ENCODE assay signal across 8 mouse cellular contexts in genomic region chr5:28316722-28317245, GRCm38 (mm10). TPM values are rescaled to one million over a fixed set of nuclear protein-coding genes. Genes with fewer than 3 reads are reported as not detected.
DNase-seq lines count a peak whose midpoint lies in the region; ATAC-seq and TF ChIP-seq lines count a peak whose summit lies in the region.

Gene Rbm33 (plus strand): TSS chr5:28317121.

- peaks cover 49% of the 10 kb centered on the region for H3K79me2 ChIP-seq in C2C12 (ENCODE audit: control insufficient read depth, insufficient read depth)
- H3K79me2 ChIP-seq in liver, adult 2 months (ENCODE audit: control insufficient read depth, insufficient read depth, low read length), result peaks cover 11% of the 10 kb centered on the region
- peaks cover 44% of the 10 kb centered on the region for H3K79me2 ChIP-seq in myocyte (ENCODE audit: control insufficient read depth, insufficient read depth)

- peak within 1 kb of the TSS; percentile 100 for H3K27ac ChIP-seq in heart, embryonic 11.5 days (ENCODE audit: low read depth, low read length)
- peak within 1 kb of the TSS; percentile 100 for H3K27ac ChIP-seq in kidney, embryonic 16.5 days (ENCODE audit: low read length)
- peak within 1 kb of the TSS; percentile 79 for H3K27ac ChIP-seq in liver, adult 2 months (replicated peaks; ENCODE audit: insufficient read depth, low read depth, low read length)

- peak within 1 kb of the TSS; percentile 99 for H3K9ac ChIP-seq in heart, embryonic 11.5 days (ENCODE audit: low read depth, low read length)
- peak within 1 kb of the TSS; percentile 99 for H3K9ac ChIP-seq in kidney, embryonic 16.5 days (replicated peaks; ENCODE audit: low read length)
- peak within 1 kb of the TSS; percentile 83 for H3K9ac ChIP-seq in liver, adult 2 months (ENCODE audit: low read depth, low read length)

- H3K79me3 ChIP-seq in C2C12 (ENCODE audit: low read depth), result peaks cover 42% of the 10 kb centered on the region

- ATAC-seq in heart, embryonic 11.5 days (replicated peaks; ENCODE audit: insufficient number of reproducible peaks, low FRiP score, low TSS enrichment), result peak; percentile 90
- ATAC-seq in kidney, embryonic 16.5 days (ENCODE audit: low FRiP score, low TSS enrichment), result peak; percentile 94

- H3K36me3 ChIP-seq in C2C12 (ENCODE audit: control insufficient read depth, insufficient read depth) (peaks cover 10% of the 10 kb centered on the region), myocyte (ENCODE audit: control insufficient read depth, insufficient read depth) (no peaks in the 10 kb centered on the region)
- H3K36me3 ChIP-seq in erythroblast, embryonic 14.5 days (ENCODE audit: control insufficient read depth), result peaks cover 29% of the 10 kb centered on the region
- H3K36me3 ChIP-seq in heart, embryonic 11.5 days (ENCODE audit: control insufficient read depth, insufficient read depth, low read length), result no peaks in the 10 kb centered on the region
- H3K36me3 ChIP-seq in kidney, embryonic 16.5 days (ENCODE audit: insufficient read depth, low read length), result no peaks in the 10 kb centered on the region
- peaks cover 1% of the 10 kb centered on the region; the same call in 1 of the 2 replicates for H3K36me3 ChIP-seq in liver, adult 2 months (ENCODE audit: control insufficient read depth, insufficient read depth, low read length)
- H3K36me3 ChIP-seq in splenic B cell, adult 2 months (ENCODE audit: control insufficient read depth, insufficient read depth, low read length, poor library complexity, severe bottlenecking), result no peaks in the 10 kb centered on the region

- peak; percentile 98 for DNase-seq in brain, embryonic 14.5 days (ENCODE audit: low read depth)
- peak; percentile 67 for DNase-seq in liver, adult 2 months (ENCODE audit: extremely low read depth, low read depth, low spot score)
- peak; percentile 87 for DNase-seq in splenic B cell, adult 2 months (ENCODE audit: low read depth, low spot score)

- peaks cover 35% of the 10 kb centered on the region for H3K4me1 ChIP-seq in erythroblast, embryonic 14.5 days (ENCODE audit: control insufficient read depth)
- H3K4me1 ChIP-seq in heart, embryonic 11.5 days (ENCODE audit: control insufficient read depth, insufficient read depth, low read length), result peaks cover 4% of the 10 kb centered on the region
- H3K4me1 ChIP-seq in kidney, embryonic 16.5 days (ENCODE audit: insufficient read depth, low read length), result peaks cover 22% of the 10 kb centered on the region
- peaks cover 14% of the 10 kb centered on the region for H3K4me1 ChIP-seq in liver, adult 2 months (ENCODE audit: control insufficient read depth, insufficient read depth, low read length)

- H3ac ChIP-seq in C2C12 (ENCODE audit: control insufficient read depth, insufficient read length, low read depth) (peak within 1 kb of the TSS; percentile 85), myocyte (ENCODE audit: control insufficient read depth, insufficient read length) (peak within 1 kb of the TSS; percentile 89)

- TF ChIP-seq CTCF in C2C12 (IDR thresholded peaks at IDR 0.05; ENCODE audit: control insufficient read depth, insufficient read depth, insufficient read length), result no peak
- no peak for TF ChIP-seq CTCF in brain, embryonic 14.5 days (IDR thresholded peaks at IDR 0.05; ENCODE audit: borderline replicate concordance, extremely low read depth, insufficient read depth, insufficient read length)
- no peak for TF ChIP-seq CTCF in liver, adult 2 months (IDR thresholded peaks at IDR 0.05; ENCODE audit: low read depth, low read length)

- peak; percentile 87 for TF ChIP-seq POLR2A in brain, embryonic 14.5 days (IDR thresholded peaks at IDR 0.05; ENCODE audit: borderline replicate concordance, extremely low read depth, insufficient read depth, insufficient read length, poor library complexity, severe bottlenecking)
- TF ChIP-seq POLR2A in liver, adult 2 months (IDR thresholded peaks at IDR 0.05; ENCODE audit: extremely low read depth, insufficient read depth, low read length), result peak; percentile 86
- TF ChIP-seq POLR2A in myocyte (IDR thresholded peaks at IDR 0.05; ENCODE audit: insufficient read length, low read depth), result peak; percentile 93

- H3K4me3 ChIP-seq in C2C12 (ENCODE audit: insufficient read depth, poor library complexity, severe bottlenecking) (peak within 1 kb of the TSS; percentile 65), myocyte (peak within 1 kb of the TSS; percentile 49)
- peak within 1 kb of the TSS; percentile 97 for H3K4me3 ChIP-seq in erythroblast, embryonic 14.5 days (replicated peaks)
- H3K4me3 ChIP-seq in heart, embryonic 11.5 days (ENCODE audit: low read depth, low read length), result peak within 1 kb of the TSS; percentile 76
- H3K4me3 ChIP-seq in kidney, embryonic 16.5 days (ENCODE audit: low read length), result peak within 1 kb of the TSS; percentile 97
- peak within 1 kb of the TSS; percentile 65 for H3K4me3 ChIP-seq in liver, adult 2 months (ENCODE audit: insufficient read depth, low read depth, low read length)

- peak within 1 kb of the TSS; percentile 81 for H3K4me2 ChIP-seq in heart, embryonic 11.5 days
- peak within 1 kb of the TSS; percentile 80 for H3K4me2 ChIP-seq in kidney, embryonic 16.5 days (replicated peaks; ENCODE audit: low read depth, low read length)
- H3K4me2 ChIP-seq in myocyte (ENCODE audit: low read depth), result peak within 1 kb of the TSS; percentile 89

- H3K9me3 ChIP-seq in erythroblast, embryonic 14.5 days (ENCODE audit: control insufficient read depth, low read length), result no peaks in the 10 kb centered on the region
- no peaks in the 10 kb centered on the region for H3K9me3 ChIP-seq in heart, embryonic 11.5 days (replicated peaks; ENCODE audit: control insufficient read depth, low read length)
- H3K9me3 ChIP-seq in kidney, embryonic 16.5 days (ENCODE audit: low read length), result no peaks in the 10 kb centered on the region

- no peaks in the 10 kb centered on the region for H3K27me3 ChIP-seq in C2C12 (ENCODE audit: control insufficient read depth, insufficient read depth, insufficient read length)
- H3K27me3 ChIP-seq in erythroblast, embryonic 14.5 days (ENCODE audit: control insufficient read depth), result no peaks in the 10 kb centered on the region
- H3K27me3 ChIP-seq in heart, embryonic 11.5 days (ENCODE audit: control insufficient read depth, insufficient read depth, low read length), result no peaks in the 10 kb centered on the region
- H3K27me3 ChIP-seq in kidney, embryonic 16.5 days (ENCODE audit: insufficient read depth, low read length), result no peaks in the 10 kb centered on the region
- H3K27me3 ChIP-seq in liver, adult 2 months (ENCODE audit: control insufficient read depth, insufficient read depth, low read length), result no peaks in the 10 kb centered on the region
- H3K27me3 ChIP-seq in myocyte (ENCODE audit: control insufficient read depth, insufficient read depth, insufficient read length), result no peaks in the 10 kb centered on the region
- H3K27me3 ChIP-seq in splenic B cell, adult 2 months (ENCODE audit: control insufficient read depth, insufficient read depth, low read length, poor library complexity, severe bottlenecking), result no peaks in the 10 kb centered on the region

- under 1% methylated on average over 76 of the region's 76 CpGs for WGBS in heart, embryonic 11.5 days (ENCODE audit: insufficient replicate concordance)
- whole genome bisulfite sequencing in kidney, embryonic 16.5 days, result under 1% methylated on average over 76 of the region's 76 CpGs
- under 1% methylated on average over 76 of the region's 76 CpGs for WGBS in liver, adult 2 months

TF ChIP-seq in C2C12, 6 proteins besides CTCF, POLR2A, EP300 and RAD21:
- TF ChIP-seq MYOD1 (IDR thresholded peaks at IDR 0.05; ENCODE audit: control insufficient read depth, insufficient read length, low read depth), result no peak
- TF ChIP-seq FOSL1 (IDR thresholded peaks at IDR 0.05; ENCODE audit: insufficient read depth, low read length, poor library complexity, severe bottlenecking), result no peak
- TF ChIP-seq MAX (IDR thresholded peaks at IDR 0.05), result peak; percentile 29

TF ChIP-seq in myocyte, 11 proteins besides CTCF, POLR2A, EP300 and RAD21:
- TF ChIP-seq REST (IDR thresholded peaks at IDR 0.05; ENCODE audit: insufficient read depth, insufficient read length) (no peak), POLR2AphosphoS2 (IDR thresholded peaks at IDR 0.05; ENCODE audit: insufficient read length, low read depth) (peak; percentile 92)
TF ChIP-seq in myocyte: peak in this region for 1.

RNA-seq across cellular contexts. Expression of gene Rbm33, which starts in this region (rescaled TPM):
- 10.1 TPM for polyA plus RNA-seq in C2C12 (2012; fragmentation: generic; extraction: Trizol)
- polyA plus RNA-seq in brain, embryonic 14.5 days (2012; rRNA removed), result 55.1 and 62.6 TPM in 2 replicates
- polyA plus RNA-seq in erythroblast, embryonic 14.5 days (2012), result 2.7 TPM in 2 replicates
- polyA plus RNA-seq in heart, embryonic 11.5 days (2014; fragmentation: Nextera tagmentation; extraction: Ambion mirVana), result 12.3 and 16.1 TPM in 2 replicates
- 9.4 and 11.7 TPM in 2 replicates for polyA plus RNA-seq in kidney, embryonic 16.5 days (2015; fragmentation: Nextera tagmentation; extraction: Ambion mirVana)
- total RNA-seq in liver, adult 2 months (2014; rRNA removed), result 17.1 and 22.6 TPM in 2 replicates
- polyA plus RNA-seq in liver, adult 2 months (2012; rRNA removed), result 13.3 and 16.1 TPM in 2 replicates
- 11.7 TPM for polyA plus RNA-seq in myocyte (2012; fragmentation: generic; extraction: Trizol)

Comparison
In these comparisons a context has a peak if more than half of its experiments do, and no peak if none do; other contexts are left out.
1. Peak in every context shown above with its lines: DNase-seq, ATAC-seq, H3K4me3 ChIP-seq and H3K27ac ChIP-seq.